Mouse (Mus musculus) layer of hippocampus, adult 2 months (tissue): ENCODE measurements at regions not wholly inside any gene's neighbourhood (a gene's known extent, or its start where the extent isn't known, plus 50 kb on each side); places are given as distances from the start of the nearest gene placed in this dataset.
A peak's percentile ranks its signal among the peaks of the same experiment; 100 is the strongest.

Experiments used
- DNase-seq, 2 experiments: peaks; one replicate each; pipeline ENCODE4 v3.0.0; 2022; ENCODE audit warnings: low spot score in 2 of 2
- H3K27ac ChIP-seq: fragments of 200-600 bp; 2 replicates; pipeline ENCODE4 v1.8.1; 2022
- H3K4me3 ChIP-seq: fragments of 200-600 bp; 2 replicates; pipeline ENCODE4 v1.8.1; 2022; ENCODE audit warnings: mild to moderate bottlenecking
- CTCF ChIP-seq: fragments of 200-600 bp; conservative IDR thresholded peaks from 2 replicates; pipeline ENCODE4 v1.8.1; 2022; ENCODE audit warnings: antibody characterized with exemption, mild to moderate bottlenecking, moderate library complexity

- H3K4me3 ChIP-seq, result no peak overlapping the region
- no peak for TF ChIP-seq CTCF
- no peak for DNase-seq
- H3K27ac ChIP-seq, result no peak overlapping the region
Measured at GRCm38 (mm10) chr16:25042669-25043440, 243.8 kb upstream of the Tprg start.

GRCm38 (mm10) chr16:25044637-25045036 lies 242.0 kb upstream of the Tprg start:
- Histone ChIP-seq H3K4me3 (no peak overlapping the region), H3K27ac (no peak overlapping the region)
- TF ChIP-seq CTCF, result no peak
- no peak for DNase-seq

GRCm38 (mm10) chr16:25047726-25048125 lies 238.9 kb upstream of the Tprg start:
- TF ChIP-seq CTCF, result no peak
- DNase-seq, result no peak

GRCm38 (mm10) chr16:25049928-25050510 lies 236.6 kb upstream of the Tprg start:
- TF ChIP-seq CTCF, result no peak
- DNase-seq, result no peak
- H3K4me3 ChIP-seq, result no peak overlapping the region

More at GRCm38 (mm10) chr16:25047726-25048125, 238.9 kb upstream of the Tprg start:
- H3K27ac ChIP-seq, result no peak overlapping the region
- no peak overlapping the region for H3K4me3 ChIP-seq

GRCm38 (mm10) chr16:25051044-25051443 lies 235.6 kb upstream of the Tprg start:
- Histone ChIP-seq H3K4me3 (no peak overlapping the region), H3K27ac (no peak overlapping the region)
- no peak for DNase-seq
- no peak for TF ChIP-seq CTCF

More at GRCm38 (mm10) chr16:25049928-25050510, 236.6 kb upstream of the Tprg start:
- H3K27ac ChIP-seq, result no peak overlapping the region

- Histone ChIP-seq H3K27ac (no peak overlapping the region), H3K4me3 (no peak overlapping the region)
- no peak for DNase-seq
- no peak for TF ChIP-seq CTCF
Measured at GRCm38 (mm10) chr16:25052428-25052827, 234.2 kb upstream of the Tprg start.

GRCm38 (mm10) chr16:25052917-25053343 lies 233.7 kb upstream of the Tprg start:
- Histone ChIP-seq H3K4me3 (no peak overlapping the region), H3K27ac (no peak overlapping the region)
- DNase-seq, result no peak
- no peak for TF ChIP-seq CTCF

- Histone ChIP-seq H3K4me3 (no peak overlapping the region), H3K27ac (no peak overlapping the region)
- no peak for DNase-seq
- no peak for TF ChIP-seq CTCF
Measured at GRCm38 (mm10) chr16:25054304-25054703, 232.3 kb upstream of the Tprg start.

GRCm38 (mm10) chr16:25055376-25055775 lies 231.2 kb upstream of the Tprg start:
- no peak overlapping the region for H3K4me3 ChIP-seq
- no peak for DNase-seq
- H3K27ac ChIP-seq, result no peak overlapping the region
- TF ChIP-seq CTCF, result no peak

GRCm38 (mm10) chr16:25058051-25058747 lies 228.4 kb upstream of the Tprg start:
- TF ChIP-seq CTCF, result no peak
- H3K27ac ChIP-seq, result peak overlapping the region; percentile 96
- peak overlapping the region; percentile 59 for H3K4me3 ChIP-seq
- DNase-seq, result no peak

- H3K27ac ChIP-seq, result peak overlapping the region; percentile 96
- TF ChIP-seq CTCF, result peak; percentile 25; the same call in 1 of the 2 replicates
- peak overlapping the region; percentile 59 for H3K4me3 ChIP-seq
- peak; percentile 96 to 97 for DNase-seq
Measured at GRCm38 (mm10) chr16:25058812-25059501, 227.7 kb upstream of the Tprg start.

- no peak for TF ChIP-seq CTCF
- Histone ChIP-seq H3K27ac (peak overlapping the region; percentile 96), H3K4me3 (peak overlapping the region; percentile 59)
- no peak for DNase-seq
Measured at GRCm38 (mm10) chr16:25059504-25059992, 227.1 kb upstream of the Tprg start.
